Mouse (Mus musculus) forebrain, embryonic 11.5 days (tissue): Measurements from ENCODE around the gene Pnma1. TPM values are rescaled to one million over a fixed set of nuclear protein-coding genes. Genes with fewer than 3 reads are reported as not detected.
A peak's percentile ranks its signal among the peaks of the same experiment; 100 is the strongest.

Experiments used
- ATAC-seq: fragments of 200-750 bp; cut with Nextera tagmentation; replicated peaks from 2 replicates; pipeline ENCODE4 v1.8.0; 2017; ENCODE audit warnings: moderate TSS enrichment; ENCODE audit not compliant: low FRiP score
- DNase-seq: peaks from one replicate; pipeline ENCODE4 v3.0.0-alpha.2; 2017; ENCODE audit warnings: low spot score
- H3K27ac ChIP-seq: fragments of 300-500 bp; sonication (generic); 2 replicates; pipeline ENCODE4 v1.5.1; 2014; ENCODE audit warnings: low read depth, low read length
- H3K27me3 ChIP-seq: fragments of 300-500 bp; sonication (generic); 2 replicates; pipeline ENCODE4 v1.6.1; 2014; ENCODE audit warnings: mild to moderate bottlenecking, low read length, mixed read lengths; ENCODE audit not compliant: control insufficient read depth, insufficient read depth
- H3K36me3 ChIP-seq: fragments of 300-500 bp; sonication (generic); 2 replicates; pipeline ENCODE4 v1.6.1; 2014; ENCODE audit warnings: mild to moderate bottlenecking, low read length, moderate library complexity, mixed read lengths; ENCODE audit not compliant: control insufficient read depth, insufficient read depth
- H3K4me1 ChIP-seq: fragments of 300-500 bp; sonication (generic); replicated peaks from 2 replicates; pipeline ENCODE4 v1.6.1; 2014; ENCODE audit warnings: low read length, mixed read lengths; ENCODE audit not compliant: control insufficient read depth, insufficient read depth
- H3K4me2 ChIP-seq: fragments of 300-500 bp; sonication (generic); 2 replicates; pipeline ENCODE4 v1.6.1; 2014; ENCODE audit warnings: low read depth, mild to moderate bottlenecking, low read length, moderate library complexity, mixed read lengths; ENCODE audit not compliant: severe bottlenecking
- H3K4me3 ChIP-seq: fragments of 300-500 bp; sonication (generic); 2 replicates; pipeline ENCODE4 v1.5.1; 2014; ENCODE audit warnings: low read depth, low read length
- H3K9ac ChIP-seq: fragments of 300-500 bp; sonication (generic); 2 replicates; pipeline ENCODE4 v1.6.1; 2014; ENCODE audit warnings: low read length
- H3K9me3 ChIP-seq: fragments of 300-500 bp; sonication (generic); 2 replicates; pipeline ENCODE4 v1.6.1; 2016; ENCODE audit warnings: low read length, mixed read lengths; ENCODE audit not compliant: control insufficient read depth
- WGBS: fragments of 180-500 bp; shearing (Covaris S2); extraction: QIAGEN DNeasy Blood & Tissue Kit; methylation state at CpG from one replicate; pipeline ENCODE4 v1.1.7; 2014; 5-methylcytosine and 5-hydroxymethylcytosine counted together
- polyA plus RNA-seq: library from polyadenylated mRNA; unstranded; fragments of >200 nt; fragmentation: Nextera tagmentation; extraction: Ambion mirVana; gene quantifications from 2 replicates; pipeline ENCODE4 v1.2.1, GENCODE M21; 2014

Gene Pnma1
- 1.9 and 2.8 TPM in 2 replicates for polyA plus RNA-seq

GRCm38 (mm10) chr12:84147954-84148621 is at the start of gene Pnma1:
Gene Pnma1, minus strand, starts transcription at chr12:84148489.
- Histone ChIP-seq H3K4me1 (peaks cover 6% of the 10 kb centered on the region; the same call in 1 of the 2 replicates), H3K27ac (peak within 1 kb of the TSS; percentile 43; the same call in 1 of the 2 replicates), H3K27me3 (no peaks in the 10 kb centered on the region), H3K9ac (peak within 1 kb of the TSS; percentile 59), H3K4me3 (peak within 1 kb of the TSS; percentile 56), H3K4me2 (peak within 1 kb of the TSS; percentile 87), H3K9me3 (no peaks in the 10 kb centered on the region), H3K36me3 (no peaks in the 10 kb centered on the region; the same call in 1 of the 2 replicates)
- under 1% methylated on average over 50 of the region's 50 CpGs for WGBS
- DNase-seq: peak; percentile 92
- peak; percentile 95 for ATAC-seq

GRCm38 (mm10) chr12:84195195-84195594 is 46.9 kb upstream of the Pnma1 start:
- DNase-seq (no peak), ATAC-seq (no peak)
- Histone ChIP-seq H3K27me3 (no peaks in the 10 kb centered on the region), H3K4me3 (no peak overlapping the region), H3K36me3 (no peaks in the 10 kb centered on the region), H3K9me3 (no peaks in the 10 kb centered on the region), H3K4me2 (no peak overlapping the region), H3K4me1 (peaks cover 30% of the 10 kb centered on the region), H3K9ac (no peak overlapping the region), H3K27ac (no peak overlapping the region)
- WGBS: 55% methylated on average over 6 of the region's 6 CpGs

DNA sequence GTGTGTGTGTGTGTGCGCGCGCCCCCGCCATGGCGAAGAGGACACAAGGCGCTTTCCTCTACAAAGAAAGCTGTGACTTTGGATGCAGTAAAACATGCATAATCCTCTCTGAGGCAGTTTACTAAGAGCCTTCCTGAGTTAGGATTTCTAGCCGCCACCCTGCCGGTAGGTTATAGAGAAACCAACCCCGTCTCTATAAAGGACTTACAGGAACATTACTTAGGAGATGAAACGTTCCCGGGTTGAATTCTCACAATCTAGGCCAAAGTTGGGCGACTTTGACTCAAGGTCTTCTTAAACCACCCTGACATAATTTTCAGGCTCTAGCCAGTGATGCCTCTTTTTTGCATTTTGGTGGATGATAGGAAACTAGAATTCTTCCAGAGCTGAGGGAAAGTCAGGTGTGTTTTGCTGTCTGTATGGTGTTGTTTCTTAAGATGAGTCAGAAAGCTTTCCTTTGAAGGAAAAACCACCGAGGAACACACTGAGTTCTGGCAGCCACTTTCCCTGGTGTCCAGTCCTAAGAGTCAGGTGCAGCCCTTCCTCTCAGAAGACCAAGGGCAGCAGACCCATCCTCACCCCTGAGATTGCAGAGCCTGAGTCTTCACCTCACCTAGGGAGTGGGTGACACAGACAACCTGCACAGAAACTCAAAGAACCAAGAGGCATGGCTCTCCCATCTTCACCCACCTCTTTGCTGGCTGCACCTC is 46.3 kb upstream of the Pnma1 start:
- 6% methylated on average over 13 of the region's 13 CpGs for WGBS
- Histone ChIP-seq H3K36me3 (no peaks in the 10 kb centered on the region), H3K4me1 (peaks cover 30% of the 10 kb centered on the region), H3K4me2 (peak overlapping the region; percentile 97), H3K27ac (peak overlapping the region; percentile 91; the same call in 1 of the 2 replicates), H3K27me3 (no peaks in the 10 kb centered on the region), H3K9ac (peak overlapping the region; percentile 96), H3K4me3 (peak overlapping the region; percentile 71), H3K9me3 (no peaks in the 10 kb centered on the region)
- ATAC-seq: no peak
- no peak for DNase-seq

DNA sequence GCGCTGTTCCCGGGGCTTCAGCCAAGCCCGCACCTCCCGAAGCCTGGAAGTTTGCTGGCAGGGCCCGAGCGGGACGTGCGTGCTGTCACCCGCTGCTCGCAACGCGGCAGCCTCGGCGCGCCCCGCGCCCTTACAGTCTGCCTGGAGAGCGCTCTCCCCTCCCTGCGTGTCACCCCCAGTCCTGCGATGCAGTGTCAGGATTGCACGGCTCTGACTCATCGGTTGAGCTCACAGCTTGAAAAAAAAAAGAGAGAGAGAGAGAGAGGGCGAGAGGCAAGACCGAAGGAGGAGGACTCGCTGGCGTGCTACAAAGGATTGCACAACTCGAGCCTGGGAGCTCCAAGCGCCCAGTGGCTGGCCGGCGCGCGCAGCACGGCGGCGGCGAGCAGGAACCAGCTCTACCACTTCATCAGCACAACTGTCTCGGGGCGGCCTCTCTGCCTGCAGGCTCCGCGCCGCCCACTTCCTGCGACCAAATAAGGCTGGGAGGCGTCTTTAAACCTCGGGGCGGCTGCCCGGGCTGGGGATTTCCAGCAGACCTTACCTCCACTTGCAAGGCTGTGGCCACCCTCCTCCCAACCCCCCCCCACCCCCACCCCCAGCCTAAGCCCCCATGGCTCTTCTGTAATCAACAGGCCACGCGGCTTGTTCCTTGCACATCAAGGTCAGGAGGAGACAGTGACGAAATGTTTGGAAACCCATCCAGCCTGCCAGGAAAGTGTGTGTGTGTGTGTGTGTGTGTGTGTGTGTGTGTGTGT is 45.5 kb upstream of the Pnma1 start:
- H3K4me1 ChIP-seq: peaks cover 30% of the 10 kb centered on the region
- no peaks in the 10 kb centered on the region for H3K36me3 ChIP-seq
- peak overlapping the region; percentile 71 for H3K4me3 ChIP-seq
- peak overlapping the region; percentile 96 for H3K9ac ChIP-seq
- peak overlapping the region; percentile 91 for H3K27ac ChIP-seq
- no peaks in the 10 kb centered on the region for H3K9me3 ChIP-seq
- WGBS: under 1% methylated on average over 49 of the region's 49 CpGs
- no peaks in the 10 kb centered on the region for H3K27me3 ChIP-seq
- peak overlapping the region; percentile 97 for H3K4me2 ChIP-seq
- DNase-seq: peak; percentile 94
- peak; percentile 82 for ATAC-seq

GRCm38 (mm10) chr12:84192741-84193641 is 44.7 kb upstream of the Pnma1 start:
- Histone ChIP-seq H3K4me2 (peak overlapping the region; percentile 97), H3K9me3 (no peaks in the 10 kb centered on the region), H3K36me3 (no peaks in the 10 kb centered on the region), H3K9ac (peak overlapping the region; percentile 96), H3K4me1 (peaks cover 28% of the 10 kb centered on the region), H3K4me3 (peak overlapping the region; percentile 71), H3K27ac (peak overlapping the region; percentile 91), H3K27me3 (no peaks in the 10 kb centered on the region)
- under 1% methylated on average over 98 of the region's 102 CpGs for WGBS
- ATAC-seq: peak; percentile 45
- peak; percentile 87 for DNase-seq

DNA sequence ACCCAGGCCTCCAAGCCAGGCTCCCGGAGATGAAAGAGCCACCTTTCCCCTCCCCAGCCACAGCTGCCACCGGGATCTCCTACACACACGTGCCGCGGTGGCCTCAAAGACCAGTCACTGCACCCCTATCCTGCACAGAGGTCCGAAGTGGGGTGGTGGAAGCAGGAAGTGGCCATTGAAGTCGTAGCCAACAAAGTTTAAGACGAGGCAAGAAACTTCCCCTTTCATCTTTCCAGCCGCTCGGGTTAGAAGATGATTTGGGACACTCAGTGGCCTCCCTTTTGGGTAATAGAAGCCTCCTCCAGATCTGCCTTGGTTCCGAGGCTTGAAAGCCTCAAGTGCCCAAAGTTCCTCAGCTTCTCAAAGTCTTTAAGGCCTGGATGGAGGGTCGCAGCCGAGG is 44.0 kb upstream of the Pnma1 start:
- Histone ChIP-seq H3K27ac (no peak overlapping the region), H3K4me3 (peak overlapping the region; percentile 71), H3K4me1 (peaks cover 23% of the 10 kb centered on the region), H3K9ac (peak overlapping the region; percentile 96), H3K9me3 (no peaks in the 10 kb centered on the region), H3K4me2 (peak overlapping the region; percentile 97), H3K36me3 (no peaks in the 10 kb centered on the region), H3K27me3 (no peaks in the 10 kb centered on the region)
- 1% methylated on average over 13 of the region's 13 CpGs for WGBS
- DNase-seq (no peak), ATAC-seq (no peak)

DNA sequence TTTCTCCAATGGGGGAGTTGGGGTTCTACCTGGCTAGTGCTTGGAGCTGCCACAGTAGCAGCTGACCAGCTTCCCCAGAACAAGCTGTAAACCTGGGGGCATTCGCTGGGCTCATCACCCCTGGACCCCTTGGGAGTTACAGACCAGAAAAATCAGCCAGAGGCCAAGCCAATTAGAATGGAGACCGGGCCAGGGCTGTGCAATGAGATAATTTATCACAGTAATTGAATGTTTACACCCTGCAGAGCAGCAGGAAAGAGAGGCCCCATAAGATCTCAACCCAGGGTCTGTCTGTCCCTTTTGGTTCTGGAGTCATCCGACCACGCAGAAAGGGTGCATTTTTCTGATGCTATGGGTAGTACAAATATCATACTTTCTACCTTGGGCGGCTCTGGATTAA is 43.5 kb upstream of the Pnma1 start:
- DNase-seq (no peak), ATAC-seq (no peak)
- Histone ChIP-seq H3K4me3 (peak overlapping the region; percentile 71), H3K9ac (peak overlapping the region; percentile 96), H3K36me3 (no peaks in the 10 kb centered on the region), H3K27me3 (no peaks in the 10 kb centered on the region), H3K9me3 (no peaks in the 10 kb centered on the region), H3K4me1 (peaks cover 23% of the 10 kb centered on the region), H3K4me2 (peak overlapping the region; percentile 97), H3K27ac (no peak overlapping the region)
- whole genome bisulfite sequencing: 12% methylated on average over 5 of the region's 5 CpGs

DNA sequence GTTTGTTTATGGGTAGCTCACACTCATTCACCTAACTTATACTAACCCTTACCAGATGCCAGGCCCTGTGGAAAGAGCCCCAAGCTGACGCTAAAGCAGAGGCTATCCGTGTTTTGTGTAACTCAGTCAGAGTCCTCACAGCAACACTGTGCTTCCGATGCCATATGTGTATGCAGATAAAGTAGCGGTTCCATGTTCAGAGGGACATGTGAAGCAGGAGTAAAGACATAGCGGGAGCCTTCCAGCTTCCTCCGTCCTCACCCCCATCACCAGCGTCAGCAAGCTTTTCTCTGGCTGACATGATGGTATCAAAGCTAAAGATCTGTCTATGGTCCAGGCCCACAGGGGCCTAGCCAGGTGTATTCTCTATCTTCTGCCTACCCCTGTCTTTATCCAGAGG is 42.9 kb upstream of the Pnma1 start:
- 66% methylated on average over 7 of the region's 7 CpGs for WGBS
- no peaks in the 10 kb centered on the region for H3K27me3 ChIP-seq
- DNase-seq (no peak), ATAC-seq (no peak)
- H3K9ac ChIP-seq: no peak overlapping the region
- H3K9me3 ChIP-seq: no peaks in the 10 kb centered on the region; the same call in 1 of the 2 replicates
- no peak overlapping the region for H3K27ac ChIP-seq
- H3K4me2 ChIP-seq: peak overlapping the region; percentile 97
- no peaks in the 10 kb centered on the region for H3K36me3 ChIP-seq
- H3K4me3 ChIP-seq: no peak overlapping the region
- H3K4me1 ChIP-seq: peaks cover 23% of the 10 kb centered on the region
